Mouse (Mus musculus): ENCODE measurements at regions not wholly inside any gene's neighbourhood (a gene's known extent, or its start where the extent isn't known, plus 50 kb on each side); places are given as distances from the start of the nearest gene placed in this dataset.

DNA sequence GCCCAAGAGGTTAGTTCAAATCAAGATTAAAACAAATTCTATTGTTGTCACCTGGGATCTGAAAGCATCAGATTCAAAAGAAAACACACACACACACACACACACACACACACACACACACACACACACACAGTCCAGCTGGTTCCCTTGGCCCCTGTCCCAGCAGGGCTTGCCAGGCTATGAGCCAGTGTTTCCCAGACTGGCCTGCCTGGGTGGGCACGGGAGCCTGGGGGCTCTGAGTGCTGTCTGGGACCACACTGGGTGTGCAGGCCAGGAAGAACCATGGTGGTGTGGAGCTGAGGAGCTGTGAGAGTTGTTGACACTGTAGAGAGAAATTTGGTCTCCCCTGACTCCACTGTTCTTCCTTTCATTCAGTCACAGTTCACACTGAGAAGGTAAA, 110.1 kb downstream of the Dad1 start:
- TF ChIP-seq POLR2A (IDR thresholded peaks at IDR 0.05; ENCODE audit: control insufficient read depth, extremely low read depth, insufficient read depth, low read length, poor library complexity) (no peak), CTCF (IDR thresholded peaks at IDR 0.05; ENCODE audit: borderline replicate concordance, control insufficient read depth, extremely low read depth, insufficient read depth, low read length, poor library complexity) (no peak)
